Mouse (Mus musculus) testis, adult 2 months (tissue): Measurements from ENCODE around the gene Actrt2.

Experiments
- CTCF ChIP-seq: fragments of 200-500 bp; IDR thresholded peaks from 2 replicates; pipeline ENCODE4 v1.5.1; 2012; ENCODE audit warnings: low read depth, mild to moderate bottlenecking, inconsistent platforms, low read length, moderate library complexity; ENCODE audit not compliant: control insufficient read depth, insufficient read depth, insufficient replicate concordance
- POLR2A ChIP-seq: fragments of 200-500 bp; IDR thresholded peaks from 2 replicates; pipeline ENCODE4 v1.6.1; 2012; ENCODE audit warnings: low read depth, mild to moderate bottlenecking, inconsistent platforms, low read length, moderate library complexity; ENCODE audit not compliant: control insufficient read depth

DNA sequence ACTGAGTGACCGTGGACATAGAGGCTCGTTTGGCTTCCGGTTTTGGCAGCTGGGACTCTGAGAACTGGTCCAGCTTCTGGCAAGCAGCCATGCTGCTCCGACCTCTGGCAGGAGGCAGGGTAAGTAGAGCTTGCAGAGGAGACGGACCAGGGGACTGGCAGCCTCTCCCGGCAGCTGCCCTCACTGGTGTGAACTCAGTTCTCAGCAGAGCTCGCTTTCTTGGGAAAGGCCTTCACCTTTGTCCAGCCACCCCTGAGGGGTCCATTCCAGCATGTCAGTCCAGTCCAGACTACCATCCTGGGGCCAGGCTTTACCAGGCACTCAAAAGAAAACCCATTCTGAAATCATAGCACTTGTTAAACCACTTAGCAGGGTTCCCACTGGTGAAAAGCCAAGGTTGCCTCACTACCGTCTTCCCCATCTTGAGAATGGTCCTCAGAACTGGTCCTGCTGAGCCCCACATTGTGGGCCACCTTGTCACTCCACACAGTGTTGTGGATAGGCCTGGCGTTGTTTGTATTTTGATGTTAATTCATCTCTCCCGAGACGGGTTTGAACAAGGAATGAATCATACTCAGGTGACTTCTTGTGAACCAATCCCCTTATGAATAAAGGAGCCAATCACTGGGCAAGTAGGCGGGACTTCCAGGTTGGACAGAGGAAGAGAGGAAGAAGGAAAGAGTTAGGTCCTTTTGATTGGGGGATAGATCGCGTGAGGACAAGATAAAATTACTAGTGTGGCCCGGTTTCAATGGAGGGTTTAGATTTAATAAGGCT lies 12.3 kb downstream of the Actrt2 start:
- TF ChIP-seq CTCF = no peak
- no peak for TF ChIP-seq POLR2A
